Mouse (Mus musculus) hindbrain, embryonic 11.5 days (tissue): ENCODE data around the gene Tbc1d22a. TPM values are rescaled to one million over a fixed set of nuclear protein-coding genes. Genes with fewer than 3 reads are reported as not detected.

Experiments
- ATAC-seq: fragments of 200-750 bp; cut with Nextera tagmentation; 2 replicates; pipeline ENCODE4 v1.8.0; 2017; ENCODE audit warnings: mild to moderate bottlenecking, moderate TSS enrichment, moderate library complexity; ENCODE audit not compliant: low FRiP score
- DNase-seq: peaks from one replicate; pipeline ENCODE4 v3.0.0-alpha.2; 2015; ENCODE audit warnings: low spot score
- H3K27ac ChIP-seq: fragments of 300-500 bp; sonication (generic); 2 replicates; pipeline ENCODE4 v1.5.1; 2014; ENCODE audit warnings: mild to moderate bottlenecking, low read depth, low read length
- H3K27me3 ChIP-seq: fragments of 300-500 bp; sonication (generic); 2 replicates; pipeline ENCODE4 v1.6.1; 2014; ENCODE audit warnings: mild to moderate bottlenecking, low read length, moderate library complexity, mixed read lengths; ENCODE audit not compliant: control insufficient read depth, insufficient read depth
- H3K36me3 ChIP-seq: fragments of 300-500 bp; sonication (generic); 2 replicates; pipeline ENCODE4 v1.6.1; 2014; ENCODE audit warnings: mild to moderate bottlenecking, low read length, moderate library complexity, mixed read lengths; ENCODE audit not compliant: control insufficient read depth, insufficient read depth
- H3K4me1 ChIP-seq: fragments of 300-500 bp; sonication (generic); replicated peaks from 2 replicates; pipeline ENCODE4 v1.6.1; 2014; ENCODE audit warnings: low read length, mixed read lengths; ENCODE audit not compliant: control insufficient read depth, insufficient read depth
- H3K4me2 ChIP-seq: fragments of 300-500 bp; sonication (generic); replicated peaks from 2 replicates; pipeline ENCODE4 v1.6.1; 2014; ENCODE audit warnings: mild to moderate bottlenecking, low read depth, low read length
- H3K4me3 ChIP-seq: fragments of 300-500 bp; sonication (generic); 2 replicates; pipeline ENCODE4 v1.5.1; 2014; ENCODE audit warnings: low read depth, low read length
- H3K9ac ChIP-seq: fragments of 300-500 bp; sonication (generic); 2 replicates; pipeline ENCODE4 v1.6.1; 2014; ENCODE audit warnings: low read depth, low read length
- H3K9me3 ChIP-seq: fragments of 300-500 bp; sonication (generic); 2 replicates; pipeline ENCODE4 v1.6.1; 2016; ENCODE audit warnings: low read length; ENCODE audit not compliant: control insufficient read depth
- WGBS: fragments of 180-500 bp; shearing (Covaris S2); extraction: QIAGEN DNeasy Blood & Tissue Kit; methylation state at CpG from one replicate; pipeline ENCODE4 v1.1.7; 2014; 5-methylcytosine and 5-hydroxymethylcytosine counted together
- polyA plus RNA-seq: library from polyadenylated mRNA; unstranded; fragments of >200 nt; fragmentation: Nextera tagmentation; extraction: Ambion mirVana; gene quantifications from 2 replicates; pipeline ENCODE4 v1.2.1, GENCODE M21; 2014

The Tbc1d22a gene
- polyA plus RNA-seq: 7.3 and 8.3 TPM in 2 replicates

DNA sequence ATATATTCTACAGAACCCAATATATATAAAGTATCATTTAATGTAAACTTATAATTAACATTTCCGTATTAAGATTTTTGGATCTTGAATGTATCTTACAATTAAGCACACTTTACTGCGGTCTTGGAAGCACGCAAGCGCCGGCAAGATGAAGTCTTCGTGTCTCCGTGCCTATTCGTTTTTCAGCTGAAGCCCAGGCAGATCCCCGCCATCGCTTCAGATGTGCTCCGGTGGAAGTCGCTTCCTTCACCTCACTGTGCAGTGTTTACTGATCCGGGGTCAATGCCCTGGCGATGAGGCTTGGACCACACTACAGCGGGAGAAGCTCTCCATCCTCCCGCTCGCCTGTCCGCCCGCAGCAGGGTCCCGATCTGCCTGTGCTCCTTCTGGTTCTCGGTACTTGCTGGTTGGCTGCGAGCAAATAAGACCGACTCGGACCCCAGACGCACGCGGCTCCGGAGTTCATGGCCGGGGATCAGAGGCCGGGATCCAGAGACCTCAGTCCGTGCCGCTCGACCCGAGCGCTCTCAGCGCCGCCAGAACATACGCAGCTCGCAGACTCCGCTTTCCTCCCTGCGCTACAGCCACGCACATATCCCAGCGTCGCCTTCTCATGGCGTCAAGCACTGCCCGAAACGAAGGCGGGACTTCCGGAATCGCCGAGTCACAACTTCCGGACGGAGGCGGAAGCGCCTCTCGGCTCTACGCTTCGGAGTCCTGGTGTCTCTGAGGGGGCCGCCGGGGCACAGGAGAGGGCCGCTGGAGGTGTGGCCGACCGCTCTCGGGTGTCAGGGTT lies at the start of gene Tbc1d22a:
TSS of gene Tbc1d22a (plus strand) at position 707 of the 796 bp plus-strand sequence.
- no peaks in the 10 kb centered on the region for H3K36me3 ChIP-seq
- peak within 1 kb of the TSS; percentile 80 for H3K9ac ChIP-seq
- H3K9me3 ChIP-seq: no peaks in the 10 kb centered on the region
- WGBS: under 1% methylated on average over 64 of the region's 64 CpGs
- H3K27me3 ChIP-seq: no peaks in the 10 kb centered on the region
- H3K4me1 ChIP-seq: peaks cover 3% of the 10 kb centered on the region
- peak; percentile 97 for DNase-seq
- peak within 1 kb of the TSS; percentile 75 for H3K4me3 ChIP-seq
- ATAC-seq: peak; percentile 95
- peak within 1 kb of the TSS; percentile 79 for H3K4me2 ChIP-seq
- peak within 1 kb of the TSS; percentile 75 for H3K27ac ChIP-seq

DNA sequence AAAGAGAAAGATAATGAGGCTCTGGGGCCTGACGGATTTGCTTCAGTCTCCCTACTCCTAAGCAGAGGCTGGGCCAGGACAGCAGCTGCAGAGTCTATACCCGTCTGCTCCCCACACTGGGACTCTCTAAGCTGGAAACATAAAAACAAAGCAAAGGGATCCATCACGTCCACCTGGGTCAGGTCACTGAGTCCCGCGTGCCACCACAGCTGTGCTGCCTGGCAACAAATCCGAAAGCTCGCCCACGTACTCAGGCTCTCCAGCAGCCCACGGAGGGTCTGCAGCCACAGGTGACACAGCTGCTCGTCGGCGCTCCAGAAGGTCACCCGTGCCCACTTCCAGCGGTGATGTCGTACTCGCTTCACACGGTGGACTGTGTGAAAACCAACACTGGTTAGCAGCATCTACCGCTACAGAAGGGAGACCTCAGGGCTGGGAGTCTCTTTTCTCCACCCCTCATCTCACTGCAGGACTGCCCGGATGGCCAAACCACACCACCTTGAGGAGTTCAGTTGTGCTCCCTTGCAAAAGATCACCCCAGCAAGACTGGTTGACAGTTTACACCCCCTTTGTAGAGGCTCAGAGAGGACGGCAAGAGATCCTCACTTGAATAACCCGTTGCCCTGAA lies 49.4 kb upstream of the Tbc1d22a start:
- 83% methylated on average over 21 of the region's 21 CpGs for WGBS
- ATAC-seq (no peak), DNase-seq (no peak)
- Histone ChIP-seq H3K4me1 (peaks cover 4% of the 10 kb centered on the region; the same call in 1 of the 2 replicates), H3K9me3 (no peaks in the 10 kb centered on the region), H3K9ac (no peak overlapping the region), H3K4me3 (no peak overlapping the region), H3K36me3 (0 out of 2 replicates have a peak, but pooled peaks cover 2% of the 10 kb centered on the region), H3K27me3 (no peaks in the 10 kb centered on the region), H3K27ac (no peak overlapping the region), H3K4me2 (no peak overlapping the region)

GRCm38 (mm10) chr15:86165811-86166590 lies 48.3 kb upstream of the Tbc1d22a start:
- H3K9me3 ChIP-seq: no peaks in the 10 kb centered on the region
- no peak overlapping the region for H3K4me2 ChIP-seq
- H3K4me3 ChIP-seq: no peak overlapping the region
- peaks cover 4% of the 10 kb centered on the region; the same call in 1 of the 2 replicates for H3K4me1 ChIP-seq
- no peak overlapping the region for H3K27ac ChIP-seq
- 0 out of 2 replicates have a peak, but pooled peaks cover 2% of the 10 kb centered on the region for H3K36me3 ChIP-seq
- no peaks in the 10 kb centered on the region for H3K27me3 ChIP-seq
- ATAC-seq: no peak
- whole genome bisulfite sequencing: 91% methylated on average over 24 of the region's 24 CpGs
- no peak for DNase-seq
- H3K9ac ChIP-seq: no peak overlapping the region

DNA sequence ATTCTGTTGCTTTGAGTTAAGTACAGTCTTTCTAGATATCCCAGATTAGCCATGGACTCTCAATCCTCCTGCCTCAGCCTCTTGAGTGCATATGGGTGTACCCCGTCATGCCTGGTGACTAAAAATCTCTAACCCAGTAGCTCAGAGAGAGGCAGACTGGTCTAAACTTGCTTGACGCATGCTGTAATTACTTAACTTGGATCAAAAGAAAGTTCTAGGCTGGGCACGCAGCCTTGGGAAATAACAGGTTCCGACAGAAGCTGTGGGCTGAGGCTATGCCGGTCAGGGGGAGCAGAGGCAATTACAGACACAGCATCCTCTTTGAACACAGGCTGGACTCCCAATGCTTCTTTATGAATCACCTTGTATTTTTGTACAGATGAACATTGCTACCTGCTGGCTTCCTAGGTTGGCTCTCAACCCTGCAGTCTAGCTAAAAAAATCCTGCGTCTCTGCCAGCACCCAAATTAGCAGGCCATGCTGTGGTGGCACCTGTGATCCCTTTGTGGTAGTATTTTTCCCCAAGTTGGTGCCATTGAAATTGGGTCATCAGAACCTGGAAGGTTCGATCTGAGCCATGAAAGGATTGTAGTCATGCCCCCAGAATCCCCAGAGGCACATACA lies 47.1 kb upstream of the Tbc1d22a start:
- DNase-seq (no peak), ATAC-seq (no peak)
- Histone ChIP-seq H3K36me3 (0 out of 2 replicates have a peak, but pooled peaks cover 2% of the 10 kb centered on the region), H3K9ac (no peak overlapping the region), H3K4me1 (peaks cover 4% of the 10 kb centered on the region; the same call in 1 of the 2 replicates), H3K9me3 (no peaks in the 10 kb centered on the region), H3K4me3 (no peak overlapping the region), H3K27me3 (no peaks in the 10 kb centered on the region), H3K4me2 (no peak overlapping the region), H3K27ac (no peak overlapping the region)
- WGBS: 93% methylated on average over 7 of the region's 7 CpGs

- Histone ChIP-seq H3K4me1 (peaks cover 4% of the 10 kb centered on the region; the same call in 1 of the 2 replicates), H3K9me3 (no peaks in the 10 kb centered on the region), H3K36me3 (0 out of 2 replicates have a peak, but pooled peaks cover 2% of the 10 kb centered on the region), H3K4me3 (no peak overlapping the region), H3K4me2 (no peak overlapping the region), H3K27me3 (no peaks in the 10 kb centered on the region), H3K27ac (no peak overlapping the region), H3K9ac (no peak overlapping the region)
- DNase-seq (no peak), ATAC-seq (no peak)
- WGBS: 81% methylated on average over 10 of the region's 10 CpGs
Measured at GRCm38 (mm10) chr15:86167787-86168504, 46.3 kb upstream of the Tbc1d22a start.

DNA sequence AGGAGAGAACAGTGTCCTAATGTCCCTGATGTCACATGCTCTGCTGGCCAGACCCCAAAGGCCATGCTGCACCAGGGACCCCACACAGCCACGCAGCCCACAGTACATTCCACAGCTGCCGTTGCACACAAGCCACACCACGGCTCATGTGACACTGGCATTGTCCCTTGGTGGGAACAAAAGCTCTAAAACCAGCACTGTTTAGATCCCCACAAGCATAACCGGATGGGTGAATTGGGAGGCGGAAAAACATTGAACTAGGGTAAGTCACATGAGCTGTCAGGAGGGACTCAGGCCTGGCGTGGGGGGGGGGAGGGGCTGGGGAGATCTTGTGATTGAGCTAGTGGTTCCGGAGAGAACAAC lies 45.8 kb upstream of the Tbc1d22a start:
- no peaks in the 10 kb centered on the region for H3K9me3 ChIP-seq
- H3K36me3 ChIP-seq: 0 out of 2 replicates have a peak, but pooled peaks cover 2% of the 10 kb centered on the region
- no peak overlapping the region for H3K4me3 ChIP-seq
- DNase-seq: peak; percentile 40
- 0 out of 2 replicates have a peak overlapping the region, but pooled peaks have one; percentile 19 for H3K9ac ChIP-seq
- peak; percentile 49; the same call in 1 of the 2 replicates for ATAC-seq
- no peak overlapping the region for H3K27ac ChIP-seq
- 39% methylated on average over 7 of the region's 7 CpGs for WGBS
- H3K4me2 ChIP-seq: no peak overlapping the region
- peaks cover 4% of the 10 kb centered on the region; the same call in 1 of the 2 replicates for H3K4me1 ChIP-seq
- H3K27me3 ChIP-seq: no peaks in the 10 kb centered on the region

DNA sequence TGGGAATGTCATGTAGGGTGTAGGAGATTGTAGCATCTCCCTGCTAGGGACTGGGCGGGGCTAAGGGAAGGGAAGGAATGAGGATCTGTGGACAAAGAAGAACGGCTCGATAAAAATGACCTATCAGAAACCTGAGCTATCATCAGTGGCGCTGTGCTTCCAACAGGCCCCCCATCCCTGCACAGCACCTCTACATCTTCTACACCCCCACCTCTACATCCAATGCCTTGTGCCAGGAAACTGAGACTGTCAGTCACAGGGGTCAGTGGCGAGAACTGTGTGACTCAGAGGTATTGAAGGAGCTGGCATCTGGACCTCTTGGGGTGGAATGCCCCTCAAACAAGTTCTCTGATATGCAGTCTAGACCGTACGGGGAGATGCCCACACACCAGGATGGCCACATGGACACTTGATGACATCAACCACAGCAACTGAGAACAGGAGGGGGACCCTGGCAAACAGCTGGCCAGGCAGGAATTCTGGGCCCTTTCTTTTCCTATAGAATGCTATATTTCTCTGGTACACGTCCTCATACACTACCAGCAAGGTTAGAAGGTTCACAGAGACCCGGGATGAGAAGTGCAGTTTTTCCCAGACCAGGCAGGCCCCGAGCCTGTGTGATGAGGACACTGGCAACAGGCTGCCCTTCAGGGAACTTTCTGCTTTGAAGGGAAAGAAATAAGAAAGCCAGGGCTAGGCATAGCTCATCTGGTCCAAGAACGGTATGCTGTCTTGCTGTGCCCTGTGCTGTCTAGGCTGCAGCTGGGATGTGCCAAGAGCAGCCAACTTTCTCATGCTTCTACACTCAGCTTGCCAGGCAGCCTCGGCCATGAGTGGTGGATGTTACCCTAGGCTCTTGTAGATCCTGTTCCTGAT lies 45.1 kb upstream of the Tbc1d22a start:
- H3K27ac ChIP-seq: no peak overlapping the region
- H3K36me3 ChIP-seq: no peaks in the 10 kb centered on the region
- H3K9ac ChIP-seq: no peak overlapping the region
- DNase-seq: no peak
- WGBS: 85% methylated on average over 12 of the region's 12 CpGs
- H3K27me3 ChIP-seq: no peaks in the 10 kb centered on the region
- H3K4me3 ChIP-seq: no peak overlapping the region
- no peak overlapping the region for H3K4me2 ChIP-seq
- ATAC-seq: no peak
- H3K9me3 ChIP-seq: no peaks in the 10 kb centered on the region
- peaks cover 4% of the 10 kb centered on the region; the same call in 1 of the 2 replicates for H3K4me1 ChIP-seq
